Mouse (Mus musculus) hindbrain, embryonic 16.5 days (tissue): ENCODE data around the gene Cic. TPM values are rescaled to one million over a fixed set of nuclear protein-coding genes. Genes with fewer than 3 reads are reported as not detected.
A peak's percentile ranks its signal among the peaks of the same experiment; 100 is the strongest.

Experiments used
- ATAC-seq: fragments of 200-750 bp; cut with Nextera tagmentation; 2 replicates; pipeline ENCODE4 v1.8.0; 2017; ENCODE audit warnings: moderate TSS enrichment, moderate library complexity
- H3K27ac ChIP-seq: fragments of 300-500 bp; sonication (generic); 2 replicates; pipeline ENCODE4 v1.5.1; 2014; ENCODE audit warnings: low read depth, mild to moderate bottlenecking, control low read depth, low read length, moderate library complexity
- H3K27me3 ChIP-seq: fragments of 300-500 bp; sonication (generic); replicated peaks from 2 replicates; pipeline ENCODE4 v1.6.1; 2014; ENCODE audit warnings: low read length; ENCODE audit not compliant: control insufficient read depth, insufficient read depth
- H3K36me3 ChIP-seq: fragments of 300-500 bp; sonication (generic); 2 replicates; pipeline ENCODE4 v1.6.1; 2014; ENCODE audit warnings: mild to moderate bottlenecking, low read length, moderate library complexity, mixed read lengths; ENCODE audit not compliant: control insufficient read depth, insufficient read depth
- H3K4me1 ChIP-seq: fragments of 300-500 bp; sonication (generic); 2 replicates; pipeline ENCODE4 v1.6.1; 2014; ENCODE audit warnings: low read depth, low read length; ENCODE audit not compliant: control insufficient read depth, insufficient read depth
- H3K4me2 ChIP-seq: fragments of 300-500 bp; sonication (generic); 2 replicates; pipeline ENCODE4 v1.6.1; 2014; ENCODE audit warnings: mild to moderate bottlenecking, low read length, control low read depth, moderate library complexity
- H3K4me3 ChIP-seq: fragments of 300-500 bp; sonication (generic); 2 replicates; pipeline ENCODE4 v1.5.1; 2014; ENCODE audit warnings: mild to moderate bottlenecking, low read length, control low read depth, moderate library complexity
- H3K9ac ChIP-seq: fragments of 300-500 bp; sonication (generic); 2 replicates; pipeline ENCODE4 v1.6.1; 2014; ENCODE audit warnings: low read depth, mild to moderate bottlenecking, control low read depth, low read length, moderate library complexity
- H3K9me3 ChIP-seq: fragments of 300-500 bp; sonication (generic); 2 replicates; pipeline ENCODE4 v1.6.1; 2014; ENCODE audit warnings: mild to moderate bottlenecking, low read length, moderate library complexity; ENCODE audit not compliant: control insufficient read depth
- WGBS: fragments of 180-500 bp; shearing (Covaris S2); extraction: QIAGEN DNeasy Blood & Tissue Kit; methylation state at CpG from one replicate; pipeline ENCODE4 v1.1.7; 2014; 5-methylcytosine and 5-hydroxymethylcytosine counted together
- polyA plus RNA-seq: library from polyadenylated mRNA; unstranded; fragments of >200 nt; fragmentation: Nextera tagmentation; extraction: Ambion mirVana; gene quantifications from 2 replicates; pipeline ENCODE4 v1.2.1, GENCODE M21; 2015

Gene Cic
- polyA plus RNA-seq, 1 experiment from 2014 or later, result 36.4 TPM

DNA sequence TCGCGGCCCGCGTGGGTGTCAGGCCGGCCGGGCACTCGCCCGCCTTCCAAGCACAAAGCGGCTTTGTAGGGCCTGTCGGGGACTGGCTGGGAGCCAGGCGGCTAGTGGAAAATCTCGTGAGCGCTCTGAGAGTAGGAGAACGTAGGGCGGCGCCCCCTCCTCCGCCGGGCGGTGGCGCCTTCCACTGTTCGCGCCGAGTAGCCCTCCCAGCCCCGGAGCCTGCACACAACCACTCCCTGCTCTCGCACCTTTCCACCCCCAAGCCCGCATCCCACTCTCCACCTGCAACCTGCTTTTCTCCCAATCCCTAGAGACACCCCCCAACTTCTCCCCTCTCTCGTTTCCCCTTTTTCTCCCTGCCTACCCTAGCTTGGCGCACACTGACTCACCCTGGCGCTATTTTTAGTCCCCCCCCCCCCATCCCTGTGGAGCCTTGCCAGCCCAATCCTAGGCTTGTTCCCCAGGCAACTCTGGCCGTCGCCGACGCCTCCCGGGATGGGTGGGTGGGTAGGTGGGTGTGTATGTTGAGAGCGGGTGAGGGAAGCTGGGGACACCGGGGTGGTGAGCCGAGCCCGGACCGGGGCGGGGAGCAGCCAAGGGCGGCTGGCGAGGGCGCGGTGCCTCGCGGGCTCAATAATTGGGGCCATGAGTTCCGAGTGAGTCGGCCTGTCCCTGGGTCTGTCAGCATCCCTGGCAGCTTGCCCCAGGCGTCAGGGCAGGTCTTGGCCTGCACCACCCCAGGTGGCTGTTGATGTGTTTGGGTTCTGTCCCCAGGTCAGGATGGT is 11.8 kb downstream of the Cic start:
- Histone ChIP-seq H3K27ac (peak overlapping the region; percentile 99), H3K4me2 (peak overlapping the region; percentile 73), H3K27me3 (no peaks in the 10 kb centered on the region), H3K36me3 (no peaks in the 10 kb centered on the region), H3K9ac (peak overlapping the region; percentile 83), H3K9me3 (no peaks in the 10 kb centered on the region), H3K4me1 (peaks cover 50% of the 10 kb centered on the region), H3K4me3 (peak overlapping the region; percentile 59)
- ATAC-seq, result peak; percentile 66
- 0% methylated on average over 36 of the region's 49 CpGs for WGBS

DNA sequence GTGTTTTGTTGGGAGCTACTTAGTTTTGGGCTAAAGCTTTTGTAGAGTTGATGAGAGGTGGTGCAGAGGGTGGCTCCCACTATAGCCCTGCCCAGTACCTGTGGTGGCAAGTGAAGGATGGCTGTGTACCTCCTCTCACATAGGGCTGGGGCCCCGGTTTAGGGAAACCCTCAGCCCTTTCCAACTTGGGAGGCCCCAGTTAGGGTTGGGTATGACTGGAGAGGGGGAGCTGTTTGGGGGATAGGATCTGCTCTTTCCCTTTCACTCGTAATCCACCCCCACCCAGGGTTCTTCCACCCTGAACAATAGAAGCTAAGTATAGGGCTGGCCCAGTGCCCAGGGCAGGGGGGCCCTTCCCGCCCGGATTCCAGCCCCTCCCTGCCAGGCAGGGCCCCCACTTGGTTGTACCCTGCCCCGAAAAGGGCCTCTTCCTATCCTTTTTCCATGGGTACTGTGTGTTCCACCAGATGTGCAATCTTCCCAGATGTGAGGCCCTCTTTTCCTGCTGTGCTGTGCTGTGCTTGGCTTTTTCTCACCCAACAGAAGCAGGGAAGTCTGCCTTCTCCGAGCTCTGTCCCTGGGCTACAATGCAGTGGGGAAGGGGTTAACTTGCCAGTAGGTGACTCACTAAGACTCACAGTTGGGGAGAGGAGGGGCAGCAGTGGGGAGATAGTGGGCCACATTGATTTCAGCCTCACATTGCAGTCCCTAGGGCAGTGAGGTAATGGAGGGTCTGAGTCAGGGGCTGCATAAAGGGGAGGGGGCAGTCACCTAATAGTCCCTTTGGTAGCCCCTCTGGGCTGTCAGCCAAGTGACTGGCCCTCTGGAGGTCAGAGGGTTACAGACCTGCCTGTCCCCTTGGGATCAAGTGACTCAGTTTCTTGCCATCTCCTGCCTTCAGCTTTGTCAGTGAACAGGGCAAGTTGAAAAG is 12.6 kb downstream of the Cic start:
- Histone ChIP-seq H3K4me2 (peak overlapping the region; percentile 73), H3K36me3 (peaks cover 3% of the 10 kb centered on the region; the same call in 1 of the 2 replicates), H3K4me3 (peak overlapping the region; percentile 59), H3K4me1 (peaks cover 59% of the 10 kb centered on the region), H3K27ac (peak overlapping the region; percentile 99), H3K9me3 (no peaks in the 10 kb centered on the region), H3K9ac (peak overlapping the region; percentile 83), H3K27me3 (no peaks in the 10 kb centered on the region)
- 0 out of 2 replicates have a peak, but pooled peaks have one; percentile 1 for ATAC-seq
- WGBS, result 2% methylated on average over 6 of the region's 6 CpGs

DNA sequence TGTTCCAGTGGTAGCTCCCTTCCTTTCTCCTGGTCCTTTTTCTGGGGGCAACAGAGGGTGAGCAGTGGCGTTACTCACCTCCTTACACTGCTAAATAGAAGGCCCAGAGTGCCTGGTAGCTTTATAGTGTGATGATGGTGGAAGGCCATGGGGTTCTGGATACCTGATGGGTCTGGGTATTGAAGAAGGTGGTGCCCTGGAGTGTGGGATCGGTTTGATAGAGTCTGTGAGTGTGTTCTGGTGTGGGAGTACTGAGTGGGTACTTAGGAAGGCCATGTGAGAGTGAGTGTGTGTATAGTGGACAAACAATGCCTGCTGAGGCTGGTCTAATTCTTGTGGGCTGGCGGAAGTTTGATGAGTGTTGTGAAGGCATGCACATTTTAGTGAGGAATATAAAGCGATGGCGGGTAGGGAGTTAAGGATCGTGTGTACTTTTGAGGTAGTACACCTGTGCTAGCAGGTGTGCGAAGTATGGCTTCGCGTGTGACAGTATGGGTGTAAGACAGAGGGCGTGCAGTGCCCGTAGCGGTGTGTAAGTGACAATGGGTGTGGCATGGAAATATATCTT is 13.7 kb downstream of the Cic start:
- Histone ChIP-seq H3K4me3 (peak overlapping the region; percentile 73), H3K27ac (peak overlapping the region; percentile 99), H3K9me3 (no peaks in the 10 kb centered on the region), H3K4me1 (peaks cover 52% of the 10 kb centered on the region), H3K4me2 (peak overlapping the region; percentile 73), H3K9ac (peak overlapping the region; percentile 89), H3K27me3 (no peaks in the 10 kb centered on the region), H3K36me3 (peaks cover 14% of the 10 kb centered on the region)
- WGBS, result 22% methylated on average over 12 of the region's 12 CpGs
- ATAC-seq, result no peak; the same call in 1 of the 2 replicates

GRCm38 (mm10) chr7:25281734-25282601 is 14.5 kb downstream of the Cic start:
- WGBS, result under 1% methylated on average over 102 of the region's 108 CpGs
- peak overlapping the region; percentile 99 for H3K27ac ChIP-seq
- H3K4me3 ChIP-seq, result peak overlapping the region; percentile 73
- ATAC-seq, result peak; percentile 71
- H3K9ac ChIP-seq, result peak overlapping the region; percentile 89
- H3K4me1 ChIP-seq, result peaks cover 52% of the 10 kb centered on the region
- H3K9me3 ChIP-seq, result no peaks in the 10 kb centered on the region
- H3K4me2 ChIP-seq, result peak overlapping the region; percentile 73
- H3K27me3 ChIP-seq, result no peaks in the 10 kb centered on the region
- peaks cover 21% of the 10 kb centered on the region for H3K36me3 ChIP-seq

- peak overlapping the region; percentile 73 for H3K4me2 ChIP-seq
- H3K36me3 ChIP-seq, result peaks cover 28% of the 10 kb centered on the region
- H3K27ac ChIP-seq, result peak overlapping the region; percentile 99
- H3K4me1 ChIP-seq, result peaks cover 46% of the 10 kb centered on the region
- H3K4me3 ChIP-seq, result peak overlapping the region; percentile 73
- no peaks in the 10 kb centered on the region for H3K27me3 ChIP-seq
- H3K9ac ChIP-seq, result peak overlapping the region; percentile 89
- WGBS, result under 1% methylated on average over 19 of the region's 36 CpGs
- no peaks in the 10 kb centered on the region for H3K9me3 ChIP-seq
- peak; percentile 7; the same call in 1 of the 2 replicates for ATAC-seq
These were observed 15.3 kb downstream of the Cic start for GRCm38 (mm10) chr7:25282731-25283211.

DNA sequence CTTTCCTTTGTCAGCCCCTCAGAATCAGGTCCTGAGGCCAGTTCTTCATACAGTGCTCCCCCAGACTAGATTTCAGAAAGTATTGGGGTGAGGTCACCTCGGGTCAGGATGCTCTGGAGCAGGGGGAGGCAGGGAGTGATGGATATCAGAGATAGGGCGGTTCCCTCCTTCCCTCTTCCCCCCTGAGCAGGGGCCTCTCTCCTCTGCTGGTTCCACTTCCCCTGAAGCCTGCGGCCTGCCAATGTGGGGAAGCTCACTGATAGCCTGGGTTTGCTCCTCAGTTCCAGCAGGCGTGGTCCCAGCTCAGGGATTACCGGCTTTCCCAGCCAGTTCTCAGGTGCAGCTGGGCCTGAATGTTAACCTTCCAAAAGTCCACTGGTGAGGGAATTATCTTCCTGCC is 16.1 kb downstream of the Cic start:
- H3K4me2 ChIP-seq, result peak overlapping the region; percentile 73
- no peaks in the 10 kb centered on the region for H3K27me3 ChIP-seq
- peaks cover 37% of the 10 kb centered on the region for H3K36me3 ChIP-seq
- H3K4me1 ChIP-seq, result peaks cover 43% of the 10 kb centered on the region
- no peak for ATAC-seq
- 12% methylated on average over 5 of the region's 5 CpGs for WGBS
- H3K27ac ChIP-seq, result peak overlapping the region; percentile 54
- H3K4me3 ChIP-seq, result peak overlapping the region; percentile 73
- H3K9ac ChIP-seq, result peak overlapping the region; percentile 89
- no peaks in the 10 kb centered on the region for H3K9me3 ChIP-seq

GRCm38 (mm10) chr7:25284171-25284570 is 16.7 kb downstream of the Cic start:
- peaks cover 43% of the 10 kb centered on the region for H3K4me1 ChIP-seq
- H3K27me3 ChIP-seq, result no peaks in the 10 kb centered on the region
- peak overlapping the region; percentile 73 for H3K4me3 ChIP-seq
- no peaks in the 10 kb centered on the region for H3K9me3 ChIP-seq
- WGBS, result 68% methylated on average over 2 of the region's 2 CpGs
- H3K4me2 ChIP-seq, result peak overlapping the region; percentile 73
- H3K27ac ChIP-seq, result peak overlapping the region; percentile 54
- H3K36me3 ChIP-seq, result peaks cover 42% of the 10 kb centered on the region
- no peak for ATAC-seq
- peak overlapping the region; percentile 89 for H3K9ac ChIP-seq

DNA sequence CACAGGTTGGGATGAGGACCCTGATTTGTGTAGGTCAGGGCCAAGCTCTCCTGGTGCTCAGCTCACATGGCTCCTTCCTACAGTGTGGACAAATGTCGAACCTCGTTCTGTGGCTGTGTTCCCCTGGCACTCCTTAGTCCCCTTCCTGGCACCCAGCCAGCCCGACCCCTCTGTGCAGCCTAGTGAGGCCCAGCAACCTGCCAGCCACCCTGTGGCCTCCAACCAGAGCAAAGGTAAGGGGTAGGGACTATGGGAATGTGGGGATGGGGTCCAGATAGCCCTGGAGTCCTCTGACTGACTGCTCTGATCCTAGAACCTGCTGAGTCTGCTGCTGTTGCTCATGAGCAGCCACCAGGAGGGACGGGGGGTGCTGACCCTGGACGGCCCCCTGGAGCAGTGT is 17.3 kb downstream of the Cic start:
- WGBS, result 56% methylated on average over 5 of the region's 5 CpGs
- Histone ChIP-seq H3K4me1 (peaks cover 38% of the 10 kb centered on the region), H3K4me3 (no peak overlapping the region), H3K27ac (no peak overlapping the region), H3K27me3 (no peaks in the 10 kb centered on the region), H3K36me3 (peaks cover 48% of the 10 kb centered on the region), H3K9ac (0 out of 2 replicates have a peak overlapping the region, but pooled peaks have one; percentile 23), H3K4me2 (peak overlapping the region; percentile 73; the same call in 1 of the 2 replicates), H3K9me3 (no peaks in the 10 kb centered on the region)
- ATAC-seq, result no peak
